Mouse (Mus musculus) right cerebral cortex, postnatal 4 days (tissue): ENCODE data around the gene Guca2b.

ENCODE experiments used
- DNase-seq: peaks from one replicate; pipeline ENCODE4 v3.0.0-alpha.2; 2022

Guca2b gene

GRCm38 (mm10) chr4:119658731-119659130 lies at the start of gene Guca2b:
Gene Guca2b (minus strand): TSS chr4:119658954.
- DNase-seq = no peak

- no peak for DNase-seq
Measured at GRCm38 (mm10) chr4:119707751-119708150, 49.0 kb upstream of the Guca2b start.

DNA sequence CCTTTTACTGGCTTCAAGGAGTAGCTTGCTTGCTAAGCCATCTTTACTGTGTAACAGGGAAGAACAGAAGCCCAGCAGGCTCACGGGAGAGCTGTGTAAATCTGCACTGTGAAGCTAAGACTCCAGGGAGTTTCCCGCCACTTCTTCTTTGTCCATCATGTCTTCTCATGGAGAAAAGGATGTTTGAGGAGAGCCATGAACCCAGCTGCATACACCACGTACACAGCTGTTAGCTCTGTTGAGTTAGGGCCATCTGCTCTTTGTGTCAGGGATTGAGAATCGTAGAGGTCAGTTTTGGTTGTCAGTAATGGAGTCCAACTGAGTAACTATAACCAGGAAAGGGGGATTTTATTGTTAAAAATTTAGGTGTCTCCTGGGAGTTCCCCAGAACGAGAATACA lies 48.6 kb upstream of the Guca2b start:
- no peak for DNase-seq

DNA sequence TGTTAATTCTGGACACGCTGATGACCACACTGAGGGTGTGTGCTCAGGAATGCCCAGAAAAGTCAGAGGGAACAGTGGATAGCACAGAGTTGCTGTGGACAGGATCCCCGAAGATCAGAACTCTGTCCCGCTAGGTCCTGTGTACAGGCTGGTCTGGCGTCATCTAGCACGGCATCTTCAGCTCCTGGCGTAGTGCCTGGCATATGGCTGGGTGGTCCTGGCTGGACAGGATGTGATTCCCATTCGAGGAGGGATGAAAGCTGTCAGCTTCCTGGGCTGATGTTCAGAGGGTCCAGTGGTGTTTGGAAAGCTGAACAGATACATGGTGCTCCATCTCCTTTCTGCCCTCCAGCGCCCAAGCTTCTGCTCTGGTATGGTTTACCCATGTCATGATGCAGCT lies 45.2 kb upstream of the Guca2b start:
- DNase-seq = no peak

- no peak for DNase-seq
Measured at GRCm38 (mm10) chr4:119701269-119701954, 42.7 kb upstream of the Guca2b start.

GRCm38 (mm10) chr4:119698339-119698738 lies 39.6 kb upstream of the Guca2b start:
- no peak for DNase-seq

- no peak for DNase-seq
Measured at GRCm38 (mm10) chr4:119685746-119686145, 27.0 kb upstream of the Guca2b start.

- DNase-seq = no peak
Measured at GRCm38 (mm10) chr4:119682596-119682995, 23.8 kb upstream of the Guca2b start.

- no peak for DNase-seq
Measured at GRCm38 (mm10) chr4:119672685-119673084, 13.9 kb upstream of the Guca2b start.

DNA sequence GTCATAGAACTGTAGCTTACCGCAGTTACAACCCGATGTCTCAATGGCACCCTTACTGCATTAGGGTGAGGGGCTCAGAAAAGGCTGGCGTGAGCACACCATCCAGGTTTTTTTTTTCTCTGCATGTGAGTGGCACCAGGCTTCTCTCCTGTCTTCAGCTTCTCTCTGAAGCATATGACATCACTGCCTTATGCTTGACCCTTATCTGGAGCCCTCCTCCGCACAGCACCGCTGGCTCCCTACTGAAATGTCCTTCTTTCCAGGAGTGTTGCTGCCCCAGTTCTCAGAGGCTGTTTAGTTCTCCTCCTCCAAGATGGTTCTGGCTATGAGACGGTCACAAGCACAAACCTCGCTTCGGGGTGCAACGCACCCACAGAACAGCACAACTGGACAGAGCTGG lies 12.4 kb upstream of the Guca2b start:
- DNase-seq = no peak

DNA sequence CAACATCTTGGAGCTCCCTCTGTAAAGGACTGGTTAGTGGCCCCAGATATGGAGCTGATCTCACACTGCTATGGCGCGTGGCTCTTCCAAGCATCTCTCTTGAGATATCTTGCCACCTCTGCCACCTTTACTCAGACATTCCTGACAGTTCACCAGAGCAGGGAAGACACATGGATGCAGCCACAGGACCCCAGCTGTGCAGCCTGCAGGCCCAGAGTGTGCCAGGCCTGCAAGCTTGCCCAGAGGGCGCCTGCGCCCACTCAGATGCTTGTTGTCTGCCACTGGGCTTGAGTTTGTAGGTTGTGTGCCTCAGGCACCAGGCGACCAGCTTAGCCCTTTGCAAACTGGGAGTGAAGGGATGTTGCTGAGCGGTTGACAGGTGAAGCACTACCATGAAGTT lies 12.0 kb upstream of the Guca2b start:
- DNase-seq = no peak

GRCm38 (mm10) chr4:119670210-119670555 lies 11.4 kb upstream of the Guca2b start:
- no peak for DNase-seq

DNA sequence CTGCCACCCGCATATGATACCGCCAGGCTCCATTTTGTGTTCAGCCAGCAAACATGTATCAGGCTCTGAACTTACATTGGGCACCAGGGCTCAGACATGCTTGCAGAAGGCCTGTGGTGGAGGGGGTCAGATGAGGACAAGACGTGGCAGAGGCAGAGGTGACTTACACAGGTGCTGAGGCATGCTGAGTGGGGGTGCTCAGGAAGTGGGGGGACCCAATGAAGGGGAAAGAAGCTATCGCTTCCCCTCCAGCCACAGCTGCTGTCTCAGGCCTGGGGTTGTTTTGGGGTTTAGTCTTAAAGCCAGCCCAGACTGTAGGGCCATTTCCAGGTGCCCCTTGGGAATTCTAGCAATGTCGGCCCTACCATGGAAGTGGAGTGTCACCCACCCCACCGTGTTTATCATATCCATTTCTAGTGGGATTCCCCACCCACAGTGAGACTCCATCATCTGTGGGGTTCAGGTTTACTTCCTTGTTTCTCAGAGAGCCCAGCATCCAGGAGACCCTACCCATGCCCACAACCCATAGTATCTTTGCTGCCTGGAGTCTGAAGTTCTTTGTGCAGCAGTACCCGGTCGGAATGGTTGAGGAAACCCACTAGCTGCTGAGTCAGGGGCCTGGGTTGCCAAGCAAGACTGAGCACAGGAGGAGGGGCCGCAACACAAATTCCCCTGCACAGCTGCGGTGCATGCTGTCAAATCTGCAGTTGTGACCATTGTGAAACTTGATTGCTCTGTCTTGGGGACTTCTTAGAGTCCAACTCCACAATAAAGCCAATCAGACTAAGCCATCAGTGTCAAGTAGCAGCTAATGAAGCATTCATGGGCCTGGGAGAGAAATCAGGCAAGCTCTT lies 10.8 kb upstream of the Guca2b start:
- DNase-seq = no peak

GRCm38 (mm10) chr4:119668596-119668995 lies 9.8 kb upstream of the Guca2b start:
- no peak for DNase-seq

- no peak for DNase-seq
Measured at GRCm38 (mm10) chr4:119668185-119668584, 9.4 kb upstream of the Guca2b start.

GRCm38 (mm10) chr4:119667454-119667853 lies 8.7 kb upstream of the Guca2b start:
- no peak for DNase-seq

DNA sequence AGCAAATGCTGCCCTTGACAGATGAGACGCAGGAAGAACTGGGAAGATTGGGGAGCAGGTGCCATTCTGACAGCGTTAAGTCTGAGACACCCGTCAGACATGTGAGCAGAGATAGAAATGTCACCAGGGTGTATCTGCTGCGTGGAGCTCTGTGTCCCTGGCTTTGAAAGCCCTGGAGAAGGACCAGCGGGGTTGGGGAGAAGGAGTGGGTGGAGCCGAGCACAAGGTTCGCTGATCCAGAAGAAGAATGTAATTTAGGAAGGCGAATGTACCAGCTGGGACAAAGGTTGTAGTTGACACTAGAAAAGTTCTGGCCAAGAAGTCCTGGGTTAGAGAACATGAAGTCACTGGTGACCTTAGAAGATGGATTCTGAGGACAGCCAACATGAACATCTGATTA lies 7.4 kb upstream of the Guca2b start:
- DNase-seq = no peak

DNA sequence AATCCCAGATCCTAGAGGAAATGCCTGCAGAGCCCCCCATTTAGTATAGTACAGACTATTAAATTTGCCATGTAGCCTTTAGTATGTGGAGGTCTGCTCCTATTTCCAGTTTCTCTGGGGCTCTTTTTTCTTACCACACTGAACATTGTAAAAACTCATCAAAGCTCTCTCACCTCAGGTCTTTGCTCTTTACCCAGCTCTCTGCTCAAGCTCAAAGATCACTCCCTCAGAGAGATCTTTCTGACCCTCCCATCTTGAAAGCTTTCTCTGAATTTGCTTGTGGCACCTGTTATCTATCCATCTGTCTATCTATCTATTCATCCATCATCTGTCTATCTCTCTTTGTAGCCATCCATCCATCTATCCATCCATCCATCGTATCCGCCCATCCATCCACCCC lies 6.4 kb upstream of the Guca2b start:
- no peak for DNase-seq

DNA sequence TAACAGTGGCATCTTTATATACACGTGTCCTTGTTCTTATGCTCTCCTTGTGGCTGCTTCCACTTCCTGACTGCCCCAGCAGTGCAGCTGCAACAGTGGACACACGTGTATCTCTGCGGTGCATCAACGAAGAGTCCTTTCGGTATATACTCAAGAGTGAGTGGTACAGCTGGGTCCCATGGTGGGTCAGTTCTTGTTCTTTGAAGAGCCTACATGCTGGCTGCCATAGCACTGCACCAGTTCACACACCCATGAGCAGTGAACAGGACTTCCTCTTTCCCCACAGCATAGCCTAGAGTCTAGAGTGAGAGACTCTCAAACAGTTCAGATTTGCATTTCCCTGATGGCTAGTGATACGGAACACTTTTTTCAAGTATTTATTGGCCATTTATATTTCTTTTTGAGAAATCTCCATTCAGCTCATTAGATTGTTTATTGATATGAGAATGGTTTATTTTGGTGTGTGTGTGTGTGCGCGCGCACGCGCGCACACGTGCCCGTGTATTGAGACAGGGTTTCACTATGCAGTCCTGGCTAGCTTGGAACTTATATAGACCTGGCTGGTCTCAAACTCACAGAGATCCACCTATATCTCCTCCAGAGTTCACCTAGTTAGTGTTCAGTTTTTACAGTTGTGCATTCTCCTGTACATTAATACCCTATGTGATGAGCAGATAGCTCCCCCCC lies 4.8 kb upstream of the Guca2b start:
- DNase-seq = no peak

- DNase-seq = no peak
Measured at GRCm38 (mm10) chr4:119662976-119663375, 4.2 kb upstream of the Guca2b start.

- DNase-seq = no peak
Measured at GRCm38 (mm10) chr4:119662151-119662550, 3.4 kb upstream of the Guca2b start.

- no peak for DNase-seq
Measured at GRCm38 (mm10) chr4:119660007-119660406, 1.3 kb upstream of the Guca2b start.

- no peak for DNase-seq
Measured at GRCm38 (mm10) chr4:119658246-119658645, 508 bp downstream of the Guca2b start.

GRCm38 (mm10) chr4:119657011-119657410 lies 1.7 kb downstream of the Guca2b start:
- DNase-seq = no peak
